Mouse (Mus musculus) layer of hippocampus, adult 8-10 months (tissue): ENCODE data around the gene Acd. TPM values are rescaled to one million over a fixed set of nuclear protein-coding genes. Genes with fewer than 3 reads are reported as not detected.

Experiments
- DNase-seq, 2 experiments: peaks; one replicate each; pipeline ENCODE4 v3.0.0; 2022; ENCODE audit warnings: low spot score in 2 of 2
- total RNA-seq, 4 experiments: library from RNA; stranded (reverse); gene quantifications; 2 replicates each; pipeline ENCODE4 v1.2.4; 2022

The Acd gene
- 10 to 100 TPM; 42.1 to 47.0 (median 43.1) TPM for total RNA-seq

DNA sequence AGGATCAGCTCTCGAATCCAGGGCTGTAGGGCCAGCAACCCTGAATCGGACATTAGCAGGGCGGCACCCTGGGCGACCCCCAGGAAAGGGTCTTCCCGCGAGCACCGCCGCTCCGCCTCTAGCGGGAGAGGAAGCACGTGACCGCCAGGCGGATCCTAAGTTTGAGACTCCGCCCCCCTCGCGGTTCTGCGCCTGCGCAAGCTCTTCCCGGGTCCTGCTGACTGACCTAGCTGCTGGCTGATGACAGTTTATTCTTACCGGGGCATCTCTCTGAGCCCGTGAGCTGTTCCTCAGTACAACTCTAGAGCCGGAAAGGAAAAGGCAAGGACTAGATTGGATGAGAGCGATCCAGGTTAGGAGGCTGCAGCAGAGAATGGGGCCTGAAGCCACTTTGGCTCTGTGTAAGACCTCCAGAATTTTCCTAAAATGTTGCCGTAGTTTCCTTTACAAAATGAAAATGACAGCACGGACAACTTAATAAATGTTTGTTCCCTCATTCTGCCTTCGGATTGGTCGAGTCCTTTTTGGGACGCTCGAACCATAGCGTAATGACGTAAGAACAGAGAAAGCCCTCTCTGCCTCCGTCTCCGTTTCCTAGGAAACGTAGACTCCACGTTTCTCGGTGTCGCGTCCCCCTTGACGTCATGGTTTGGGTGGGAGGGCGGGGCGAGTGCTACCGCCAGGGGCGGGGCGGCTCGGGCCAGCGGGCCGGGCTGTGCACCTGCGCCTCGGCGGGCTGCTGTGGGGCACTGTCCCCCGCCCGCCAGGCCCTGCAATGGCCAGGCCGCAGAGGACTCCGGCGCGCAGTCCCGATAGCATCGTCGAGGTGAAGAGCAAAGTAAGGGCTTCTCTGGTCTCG, at the start of gene Acd, which contains the start of gene Pard6a:
Acd (minus strand) TSS at position 137 of the 859 bp plus-strand sequence.
Pard6a (plus strand) TSS at position 183 of the 859 bp plus-strand sequence.
- peak; percentile 90 to 96 for DNase-seq

GRCm38 (mm10) chr8:105750606-105751005, 49.7 kb upstream of the Acd start:
- peak; percentile 37 to 47 for DNase-seq

- no peak for DNase-seq
These were observed 42.4 kb upstream of the Acd start for GRCm38 (mm10) chr8:105743301-105743700.

DNA sequence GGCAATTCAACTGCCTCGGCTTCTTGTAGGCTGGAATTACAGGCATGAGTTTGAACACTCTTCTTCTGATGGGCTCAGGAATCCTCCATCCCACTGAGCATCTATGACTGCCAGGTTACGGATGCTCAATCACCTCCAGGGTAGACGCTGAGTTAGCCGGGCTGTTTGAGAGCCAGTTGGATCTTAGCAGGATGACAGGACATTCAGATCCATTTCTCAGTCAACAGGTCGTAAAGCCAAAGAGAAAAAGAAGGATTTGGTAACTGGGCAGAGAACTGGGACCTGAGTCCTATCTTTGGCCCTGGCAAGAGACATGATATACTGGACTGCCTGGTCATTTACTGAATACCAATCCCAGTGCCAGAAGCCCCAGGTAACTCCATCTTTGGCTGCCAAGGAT, 38.3 kb upstream of the Acd start:
- no peak for DNase-seq

DNA sequence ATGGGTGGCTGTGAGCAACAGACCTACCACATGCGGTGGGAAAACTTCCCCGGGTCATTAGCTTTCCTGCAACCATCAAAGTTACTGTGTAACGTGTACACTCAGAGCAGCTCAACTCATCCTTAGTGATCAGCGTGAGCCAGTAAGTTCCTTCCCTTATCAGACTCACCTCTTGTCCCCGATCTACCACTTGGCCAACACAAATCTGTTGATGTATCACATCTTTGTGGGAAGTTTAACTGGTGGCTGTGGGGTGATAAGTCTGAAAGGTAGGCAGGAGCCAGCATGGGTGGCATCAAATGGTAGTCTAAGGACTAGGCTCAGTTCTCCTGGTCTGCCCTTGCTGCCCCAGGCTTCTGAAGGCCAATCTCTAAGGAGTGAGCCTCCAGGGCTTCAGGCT, 31.3 kb upstream of the Acd start:
- DNase-seq = no peak

DNA sequence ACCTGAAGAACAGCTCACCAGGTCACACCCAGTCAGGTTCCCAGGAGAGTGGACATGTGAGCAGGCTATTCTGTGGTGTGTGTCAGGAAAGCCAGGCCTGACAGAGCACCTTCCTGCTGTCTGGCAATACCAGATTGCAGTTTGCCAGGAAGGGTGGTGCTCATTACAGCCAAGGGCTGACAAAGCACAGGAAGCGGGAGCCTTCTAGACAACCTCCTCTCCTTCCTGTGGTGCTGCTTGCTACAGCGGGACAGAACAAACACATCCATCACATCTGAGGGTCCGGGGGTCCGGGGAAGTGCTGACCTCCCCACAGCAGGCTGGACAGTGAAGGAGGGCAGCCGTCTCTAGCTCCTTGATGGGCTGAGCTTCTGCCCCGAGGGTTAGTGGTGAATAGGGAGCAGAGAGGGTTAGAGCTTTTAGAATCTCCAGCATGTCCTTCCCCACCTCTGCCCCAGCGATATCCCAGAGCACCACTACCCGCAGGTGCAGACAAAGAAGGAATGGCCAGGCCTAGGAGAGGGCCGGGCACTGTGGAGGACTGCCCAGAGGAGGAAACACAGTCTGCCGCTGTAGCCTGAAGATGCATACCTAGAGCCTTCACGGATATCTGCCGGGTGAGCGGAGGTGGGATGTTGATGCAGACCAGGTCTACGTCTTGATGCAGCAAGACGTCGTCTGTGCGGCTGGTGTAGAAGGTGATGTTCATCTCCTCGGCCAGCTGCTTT, 26.7 kb upstream of the Acd start:
- no peak for DNase-seq

GRCm38 (mm10) chr8:105725726-105726125, 24.8 kb upstream of the Acd start:
- no peak for DNase-seq

GRCm38 (mm10) chr8:105722861-105723260, 22.0 kb upstream of the Acd start:
- no peak for DNase-seq

- no peak for DNase-seq
These were observed 18.7 kb upstream of the Acd start for GRCm38 (mm10) chr8:105719637-105720036.

DNA sequence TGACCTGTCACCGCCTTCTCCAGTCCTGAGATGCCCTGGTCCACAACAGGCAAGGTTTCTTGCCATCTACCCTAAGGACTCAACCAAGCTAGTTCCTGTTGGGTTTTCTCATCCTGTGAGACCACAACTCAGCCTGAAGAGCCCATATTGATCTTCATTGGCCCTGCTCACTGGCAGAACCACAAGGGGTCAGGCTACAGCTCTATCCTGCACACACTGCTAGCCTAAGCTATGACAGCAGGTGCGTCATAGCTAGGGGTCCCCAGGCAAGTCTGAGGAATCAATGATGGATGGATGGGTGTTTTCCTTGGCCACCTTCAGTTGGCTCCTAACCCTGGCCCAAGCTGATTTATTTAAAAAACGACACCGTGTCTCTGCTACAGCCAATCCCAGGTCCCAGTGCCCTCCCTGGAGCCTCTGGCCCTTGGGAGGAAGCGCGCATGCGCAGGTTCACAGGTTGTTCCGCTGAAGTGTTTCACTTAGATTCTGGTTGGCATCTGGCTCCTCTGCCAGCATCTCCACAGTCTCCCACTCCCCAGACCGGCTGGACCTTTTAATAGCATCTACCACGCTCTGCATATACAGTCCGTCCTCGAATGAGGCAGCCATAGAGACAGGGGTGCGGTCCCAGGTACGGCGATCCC, 15.5 kb upstream of the Acd start:
- DNase-seq = no peak

GRCm38 (mm10) chr8:105715042-105715441, 14.1 kb upstream of the Acd start:
- no peak for DNase-seq

DNA sequence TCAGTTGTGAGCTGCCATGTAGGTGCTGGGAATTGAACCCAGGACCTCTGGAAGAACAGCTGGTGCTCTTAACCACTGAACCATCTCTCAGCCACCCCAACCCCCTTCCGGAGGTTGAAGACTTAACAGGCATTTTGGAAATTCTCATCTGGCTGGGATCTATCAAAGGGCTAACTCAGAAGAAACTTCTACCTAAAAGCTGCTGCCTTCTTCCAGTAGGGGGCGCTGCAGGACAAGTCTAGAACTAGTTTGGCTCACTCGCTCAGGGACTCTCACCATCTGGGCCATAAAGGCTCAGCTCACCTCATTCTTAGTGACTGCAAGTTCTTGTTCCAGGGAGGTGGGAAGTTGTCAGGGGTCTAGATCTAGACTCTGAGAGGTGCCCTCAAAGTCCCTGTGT, 13.2 kb upstream of the Acd start:
- peak; percentile 60 to 83 for DNase-seq

DNA sequence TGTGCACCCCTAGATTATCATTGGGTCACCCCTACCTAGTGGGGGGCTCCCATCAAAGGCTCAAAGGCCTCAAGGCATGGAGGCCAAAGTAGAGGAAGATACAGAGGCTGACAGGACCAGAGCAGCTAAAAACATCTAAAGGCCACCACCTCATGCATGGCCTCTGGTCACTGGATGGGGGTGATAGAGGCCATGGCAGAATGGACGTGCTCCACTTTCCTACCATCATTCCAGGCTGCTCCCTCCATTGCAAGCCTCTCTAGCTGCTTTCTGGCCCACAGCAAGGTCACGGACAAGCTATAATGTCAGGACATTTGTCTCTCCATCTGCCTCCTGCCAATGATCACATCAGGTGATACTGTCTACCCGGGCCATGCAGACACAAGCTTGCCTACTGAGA, 11.4 kb upstream of the Acd start:
- no peak for DNase-seq

- no peak for DNase-seq
These were observed 8.4 kb upstream of the Acd start for GRCm38 (mm10) chr8:105709317-105709716.

GRCm38 (mm10) chr8:105708675-105709074, 7.8 kb upstream of the Acd start:
- no peak for DNase-seq

DNA sequence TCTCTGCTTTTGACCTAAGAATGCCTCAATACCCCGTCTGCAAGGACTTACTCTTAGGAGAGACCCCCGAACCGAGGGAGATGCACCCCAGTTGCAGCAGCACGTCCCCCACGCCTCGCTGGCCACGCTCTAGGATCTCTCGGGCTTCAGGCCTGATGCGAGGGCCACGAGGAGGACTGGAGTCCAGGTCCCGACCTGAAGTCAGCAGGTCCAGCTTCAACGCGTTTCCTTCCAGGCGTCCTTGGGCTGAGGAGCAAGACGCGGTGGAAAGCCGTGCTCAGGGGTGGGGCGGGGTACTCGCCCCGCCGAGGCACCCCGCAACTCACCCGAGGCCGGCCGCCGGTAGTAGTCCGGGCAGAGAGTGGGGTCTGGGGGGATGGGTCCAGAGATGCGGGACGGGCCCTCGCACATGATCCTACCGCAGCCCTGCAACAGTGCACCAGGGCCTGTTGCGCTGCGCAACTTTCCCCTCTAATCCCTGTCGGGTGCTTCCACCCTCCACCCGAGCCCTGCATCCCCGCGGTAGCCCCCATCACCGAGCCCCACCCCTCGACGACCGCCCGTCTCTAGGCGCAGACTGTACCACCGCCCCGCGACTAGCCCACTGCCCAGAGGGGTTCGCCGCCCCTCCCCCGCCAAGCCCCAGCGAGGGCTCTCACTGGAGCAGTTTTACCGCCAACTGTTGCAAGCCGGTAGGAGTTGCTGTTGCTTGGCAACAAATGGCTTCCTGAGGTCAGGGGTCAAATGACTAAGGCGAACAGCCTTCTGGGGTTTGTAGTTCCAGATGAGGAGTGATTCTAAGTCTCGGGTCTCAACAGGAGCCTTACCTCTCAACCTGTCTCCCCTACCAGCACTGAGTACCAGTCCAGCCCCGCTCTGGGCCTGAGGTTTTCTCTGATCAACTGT, 6.8 kb upstream of the Acd start, which contains the start of the genes 4933405L10Rik and Enkd1:
4933405L10Rik (plus strand) TSS at position 158 of the 906 bp plus-strand sequence.
Enkd1 (minus strand) TSS at position 713 of the 906 bp plus-strand sequence.
- peak; percentile 87 to 88 for DNase-seq

DNA sequence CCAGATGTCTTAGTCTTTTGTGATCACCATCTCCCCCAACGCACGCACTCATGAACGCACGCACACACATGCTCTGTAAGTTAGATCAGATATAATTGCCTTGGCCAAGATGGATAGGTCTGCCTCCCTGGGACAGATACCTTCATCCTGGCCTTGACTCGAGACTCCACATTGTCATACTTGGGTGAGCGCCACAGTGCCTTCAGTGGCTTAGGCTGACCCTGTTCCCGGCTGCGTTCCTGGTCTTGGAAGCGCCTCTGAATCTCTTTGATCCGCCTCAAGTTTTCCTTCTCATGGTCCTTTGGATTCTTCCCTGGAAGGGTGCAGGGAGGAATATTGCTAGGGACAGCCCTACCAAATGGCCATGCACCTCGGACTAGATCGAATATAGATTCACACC, 5.5 kb upstream of the Acd start:
- no peak for DNase-seq

DNA sequence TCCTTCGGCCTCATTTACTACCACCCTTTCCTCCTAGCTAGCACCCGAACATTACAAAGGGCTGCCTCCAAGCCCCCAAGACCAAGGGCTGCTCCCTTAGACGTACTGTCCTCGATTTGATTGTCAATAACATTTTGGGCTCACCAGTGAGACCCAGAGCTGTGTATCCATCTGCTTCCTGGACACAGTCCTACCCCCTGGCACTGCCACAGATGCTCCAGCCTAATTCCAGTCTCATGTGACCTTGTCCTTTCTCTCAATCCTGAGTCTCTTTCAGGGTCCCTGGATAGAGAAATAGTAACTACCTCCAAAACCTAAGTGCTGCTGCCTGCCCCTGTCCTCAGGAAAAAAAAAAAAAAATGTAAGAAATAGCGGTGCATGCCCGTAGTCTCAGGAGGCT, 4.1 kb upstream of the Acd start:
- DNase-seq = no peak

- no peak for DNase-seq
These were observed 3.4 kb upstream of the Acd start for GRCm38 (mm10) chr8:105704146-105704812.

GRCm38 (mm10) chr8:105702731-105703415, 2.0 kb upstream of the Acd start:
- no peak for DNase-seq
